Mouse (Mus musculus): ENCODE results near the gene Soga1.

Gene Soga1

DNA sequence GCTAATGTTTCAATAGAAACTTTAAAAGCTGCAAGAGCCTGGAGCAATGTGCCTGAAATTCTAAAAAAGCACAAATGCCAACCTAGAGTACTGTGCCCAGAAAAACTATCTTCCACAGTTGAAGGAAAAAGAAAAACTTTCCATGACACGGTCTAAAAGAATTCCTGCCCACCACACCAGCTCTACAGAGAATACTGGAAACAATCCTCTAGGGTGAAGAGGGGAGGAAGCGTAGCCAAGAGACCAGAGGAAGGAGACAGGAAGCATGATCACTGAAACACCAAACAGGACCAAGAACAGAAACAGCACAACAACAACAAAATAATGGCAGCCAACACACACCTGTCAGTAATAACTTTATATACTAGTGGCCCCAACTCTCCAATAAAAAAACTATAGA is 99.0 kb downstream of the Soga1 start:
- 32% methylated on average over 2 of the region's 2 CpGs for WGBS

DNA sequence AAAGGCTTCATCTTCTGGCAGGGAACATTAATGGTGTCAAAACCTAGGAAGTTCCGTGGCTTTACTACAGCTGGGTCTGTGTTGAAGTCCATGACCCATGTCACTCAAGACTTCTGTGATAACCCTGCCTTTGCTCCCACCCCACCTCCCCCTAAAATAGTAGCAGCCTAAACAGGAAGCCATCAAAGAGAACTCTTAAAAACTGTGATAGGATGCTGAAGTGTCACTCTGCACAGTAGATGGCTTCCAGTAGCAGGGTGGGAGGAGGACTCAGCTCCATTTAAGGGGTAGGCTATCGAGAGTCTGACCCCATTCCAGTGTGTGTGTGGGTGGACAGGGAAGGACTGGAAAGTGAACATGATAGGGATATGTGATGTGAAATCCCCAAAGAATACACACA is 104.1 kb downstream of the Soga1 start:
- WGBS, result 45% methylated on average over 2 of the region's 2 CpGs

DNA sequence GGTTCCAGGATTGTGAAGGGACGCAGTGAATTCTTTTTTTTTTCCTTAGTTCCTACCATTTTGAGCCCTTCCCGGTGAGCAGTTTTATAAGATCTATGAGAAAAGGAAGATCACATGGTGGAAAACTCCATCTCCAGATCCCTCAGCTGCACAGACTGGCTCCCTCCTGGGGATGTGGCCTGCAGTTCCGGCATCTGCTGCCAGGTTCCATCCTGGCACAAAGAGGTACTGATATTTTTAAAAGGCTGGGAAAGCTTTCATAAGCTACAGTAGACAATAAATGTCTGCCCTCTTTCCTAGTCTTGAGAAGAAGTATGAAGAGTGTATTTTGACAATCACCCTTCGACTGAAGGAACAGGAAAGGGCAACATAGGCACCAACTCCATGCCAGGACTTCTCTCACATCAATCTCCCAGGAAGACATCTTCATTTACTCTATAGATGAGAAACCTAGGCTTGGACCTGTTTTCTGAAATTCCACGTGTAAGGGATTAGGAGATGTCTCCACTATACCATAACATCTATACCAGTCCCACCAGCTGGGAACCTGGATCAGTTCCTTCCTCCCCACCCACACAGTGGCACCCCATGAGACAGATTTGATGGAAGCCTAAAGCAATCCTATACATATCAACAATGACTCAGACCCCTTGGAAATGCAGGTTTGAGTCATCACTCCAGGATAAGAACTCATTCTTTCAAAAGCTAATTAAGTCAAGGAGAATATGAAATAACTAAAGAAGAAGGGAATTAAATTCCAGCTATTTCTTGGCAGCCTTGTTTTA is 105.5 kb downstream of the Soga1 start:
- WGBS, result 29% methylated on average over 5 of the region's 5 CpGs

DNA sequence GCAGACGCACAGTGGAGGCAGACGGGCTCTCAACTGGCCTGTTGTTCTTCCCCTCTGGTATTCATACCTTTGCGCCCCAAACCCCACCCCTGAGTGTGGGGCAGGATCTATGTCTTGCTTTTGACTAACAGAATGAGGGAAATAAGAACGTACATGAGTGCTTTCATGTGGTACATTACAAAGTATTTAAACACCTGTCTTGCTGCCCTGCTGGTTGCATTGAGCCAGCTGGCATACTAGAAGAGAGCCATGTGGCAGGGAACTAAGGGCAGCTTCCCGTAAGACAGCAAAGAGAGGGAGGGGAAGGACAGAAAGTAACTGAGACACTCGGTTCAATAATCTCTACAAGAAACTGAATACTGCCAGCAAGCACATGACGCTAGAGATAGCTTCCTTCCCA is 108.8 kb downstream of the Soga1 start:
- WGBS, result 53% methylated on average over 7 of the region's 7 CpGs

DNA sequence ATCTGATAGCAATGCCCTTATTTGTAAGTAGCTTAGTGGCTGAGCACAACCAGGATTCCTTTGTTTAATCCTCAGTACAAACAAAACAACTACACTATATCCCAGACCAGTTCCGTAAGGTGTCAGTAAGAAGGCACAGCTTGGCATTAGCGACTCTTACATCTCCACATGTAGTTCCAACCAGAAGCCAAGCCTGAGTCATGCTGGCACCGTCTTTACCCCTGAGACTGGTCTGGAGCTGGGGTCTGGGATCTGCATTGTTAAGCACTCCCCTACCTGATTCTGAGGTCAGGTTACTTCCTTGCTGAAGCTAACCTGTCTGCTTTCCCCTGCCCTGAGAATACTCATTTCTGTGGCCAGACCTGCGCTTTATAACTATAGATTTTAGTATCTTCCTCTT is 110.6 kb downstream of the Soga1 start:
- 56% methylated on average over 4 of the region's 4 CpGs for WGBS

DNA sequence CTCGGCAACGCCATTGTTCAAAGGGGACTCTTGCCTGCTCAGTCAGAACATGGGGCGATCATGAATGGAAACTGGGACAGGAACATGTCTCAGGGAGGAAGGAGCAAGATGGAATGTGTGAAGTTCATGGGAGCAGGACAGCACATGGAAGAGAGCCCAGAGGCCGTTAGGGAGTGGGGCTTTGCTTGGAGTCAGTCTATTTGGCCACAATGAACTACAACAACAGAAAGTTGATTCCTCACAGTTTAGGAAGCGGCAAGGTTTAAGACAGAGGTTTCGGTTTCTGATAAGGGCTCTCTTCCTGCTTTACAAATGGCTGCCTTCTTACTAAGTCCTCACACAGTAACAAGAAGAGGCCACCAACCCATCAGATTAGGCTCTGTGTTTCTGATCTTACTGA is 111.7 kb downstream of the Soga1 start:
- WGBS, result 63% methylated on average over 6 of the region's 6 CpGs

Measured in cerebral cortex, adult 2 months (tissue).